Mouse (Mus musculus) left cerebral cortex, postnatal 36 days (tissue): ENCODE results near the gene Cdcp1. TPM values are rescaled to one million over a fixed set of nuclear protein-coding genes. Genes with fewer than 3 reads are reported as not detected.

ENCODE experiments used
- DNase-seq, 2 experiments: peaks; one replicate each; pipeline ENCODE4 v3.0.0; 2021 to 2022; ENCODE audit warnings: low spot score in 2 of 2, mixed read lengths in 1 of 2
- intact Hi-C: fragments of 180-260 bp; cut with DNase I; formaldehyde crosslinking; loops from one replicate; pipeline ENCODE4 v1.15.1; 2025
- total RNA-seq, 2 experiments: library from RNA; stranded (reverse); gene quantifications; 2 replicates each; pipeline ENCODE4 v1.2.3; 2021

Gene Cdcp1
- total RNA-seq, 2 experiments from 2014 or later, result 0.14 to 0.27 TPM

DNA sequence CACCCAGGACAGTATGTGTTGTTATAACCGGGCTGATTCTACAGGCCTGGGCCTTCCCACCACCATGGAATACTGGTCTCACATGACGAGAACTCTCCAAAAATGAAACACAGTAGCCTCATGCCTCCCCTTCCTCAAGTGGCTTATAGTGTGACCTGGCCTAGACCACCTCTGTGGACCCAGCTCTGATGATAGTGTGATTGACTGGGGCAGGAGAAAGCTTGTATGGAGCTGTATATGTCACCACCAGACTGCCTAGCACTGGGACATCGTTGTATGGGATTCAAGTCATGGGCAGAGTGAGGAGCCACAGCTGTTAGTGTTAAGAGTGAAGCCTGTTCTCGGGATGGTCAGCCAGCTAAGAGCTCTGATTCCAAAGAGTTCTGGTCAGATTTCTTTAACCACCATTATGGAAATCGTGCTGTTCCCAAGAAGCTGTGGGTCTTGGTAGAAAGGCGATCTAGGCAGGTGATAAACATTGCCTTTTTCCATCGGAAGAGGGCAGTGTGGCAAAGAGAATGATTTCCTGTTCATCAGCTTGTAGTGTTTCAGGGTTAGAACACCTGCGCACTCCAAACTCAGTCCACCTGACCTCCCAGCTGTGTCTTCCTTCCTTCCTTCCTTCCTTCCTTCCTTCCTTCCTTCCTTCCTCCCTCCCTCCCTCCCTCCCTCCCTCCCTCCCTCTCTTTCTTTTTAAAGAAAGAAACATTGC is 57.6 kb downstream of the Cdcp1 start:
- DNase-seq, result no peak
- intact Hi-C loops, result loop anchor here (1.0 to 10.0 kb wide), 3 partner anchors 95 to 367 kb away; partner anchors contain the start of gene Sacm1l

DNA sequence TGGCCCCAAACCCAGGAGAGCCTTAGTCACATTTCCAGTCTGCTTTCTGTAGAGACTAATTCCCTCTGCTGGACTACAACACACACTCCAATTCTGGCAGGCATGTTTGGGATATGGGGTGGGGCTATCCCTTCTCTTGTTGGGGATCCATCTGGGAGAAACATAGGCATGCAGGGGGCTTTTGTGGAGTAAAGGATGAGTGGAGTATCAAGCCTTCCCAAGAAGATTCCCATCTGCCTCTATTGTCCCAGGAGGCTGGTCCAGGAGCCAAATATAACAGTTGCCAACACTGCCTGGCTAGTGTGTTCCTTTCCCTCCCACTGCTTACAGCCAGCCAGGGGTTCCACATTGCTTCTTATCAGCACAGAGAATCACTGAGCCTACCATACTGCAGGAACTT is 58.1 kb downstream of the Cdcp1 start:
- intact Hi-C loops, result loop anchor here (1.0 to 10.0 kb wide), 3 partner anchors 96 to 367 kb away; partner anchors contain the start of gene Sacm1l
- DNase-seq, result no peak

DNA sequence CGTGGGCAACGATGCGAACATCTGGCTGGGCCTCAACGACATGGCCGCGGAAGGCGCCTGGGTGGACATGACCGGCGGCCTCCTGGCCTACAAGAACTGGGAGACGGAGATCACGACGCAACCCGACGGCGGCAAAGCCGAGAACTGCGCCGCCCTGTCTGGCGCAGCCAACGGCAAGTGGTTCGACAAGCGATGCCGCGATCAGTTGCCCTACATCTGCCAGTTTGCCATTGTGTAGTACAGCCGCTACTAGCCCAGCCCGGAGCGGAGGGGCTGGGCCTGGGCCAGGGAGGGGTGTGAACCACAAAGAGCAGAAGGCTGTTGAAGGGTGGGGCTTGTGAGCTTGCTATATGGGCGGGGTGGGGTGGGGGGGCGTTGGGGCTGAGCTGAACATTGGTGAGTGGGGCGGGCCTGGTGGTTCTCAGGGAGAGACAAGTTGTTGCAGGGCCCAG is 58.9 kb downstream of the Cdcp1 start:
- intact Hi-C loops, result loop anchor here (10.0 kb wide), 2 partner anchors 188 to 368 kb away; partner anchors contain the start of gene Sacm1l
- DNase-seq, result peak in 1 of 2 experiments; percentile 17

DNA sequence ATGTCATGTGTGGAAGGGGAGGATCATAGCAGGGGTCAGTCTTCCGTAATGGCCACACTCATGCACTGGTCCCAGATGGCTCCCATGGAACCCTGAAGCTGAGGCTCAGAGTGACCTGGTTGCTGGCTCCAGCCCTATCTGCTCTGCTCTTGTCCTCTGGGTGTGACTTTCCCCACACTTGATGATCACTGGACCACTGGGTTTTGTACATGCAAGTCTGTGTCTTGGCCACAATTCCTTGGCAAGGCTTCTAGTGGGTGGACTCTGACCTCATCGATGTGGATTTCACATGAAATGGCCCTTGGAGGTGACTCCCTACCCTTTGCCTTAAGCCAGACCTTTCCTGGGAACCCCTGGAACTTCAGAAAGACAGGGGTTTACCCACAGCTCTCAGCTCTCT is 62.7 kb downstream of the Cdcp1 start:
- intact Hi-C loops, result loop anchor here (10.0 kb wide), 2 partner anchors 192 to 372 kb away; partner anchors contain the start of gene Sacm1l
- DNase-seq, result no peak

DNA sequence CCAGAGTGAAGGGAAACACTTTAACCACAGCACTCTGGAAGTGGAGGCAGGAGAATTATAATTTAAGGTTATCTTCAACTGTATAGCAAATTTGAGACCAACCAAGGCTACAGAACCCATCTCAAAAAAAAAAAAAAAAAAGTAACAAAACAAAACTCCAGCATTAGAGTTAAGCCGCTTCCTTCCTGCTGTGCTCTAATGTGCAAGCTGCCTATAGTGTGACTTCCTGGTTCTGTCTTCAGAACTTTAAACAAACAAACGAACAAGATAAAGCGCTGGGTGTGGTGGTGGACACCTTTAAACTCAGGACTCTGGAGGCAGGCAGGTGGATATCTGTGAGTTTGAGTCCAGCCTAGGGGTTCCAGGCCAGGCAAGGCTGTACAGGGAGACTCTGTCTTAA is 63.8 kb downstream of the Cdcp1 start:
- DNase-seq, result no peak
- intact Hi-C loops, result loop anchor here (10.0 kb wide), 2 partner anchors 193 to 373 kb away; partner anchors contain the start of gene Sacm1l

DNA sequence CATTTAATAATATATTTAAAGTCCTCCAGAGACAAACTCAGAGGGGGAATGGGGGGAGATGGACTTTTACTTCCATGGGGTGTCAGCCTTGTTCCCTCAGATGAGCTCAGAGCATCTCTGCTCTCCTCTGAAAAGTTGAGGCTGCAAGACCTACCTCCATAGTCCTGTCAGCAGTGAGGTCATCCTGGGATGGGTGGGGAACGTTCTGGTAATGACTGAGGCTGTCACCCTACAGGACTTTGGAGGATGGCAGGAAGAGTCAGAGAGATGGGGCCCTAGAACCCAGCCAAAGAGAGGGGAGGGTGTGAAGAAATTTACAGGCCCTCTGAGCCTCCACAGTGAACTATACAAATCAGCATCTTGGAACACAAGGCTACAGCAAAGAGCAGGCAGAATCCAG is 64.3 kb downstream of the Cdcp1 start:
- intact Hi-C loops, result loop anchor here (10.0 kb wide), 2 partner anchors 193 to 373 kb away; partner anchors contain the start of gene Sacm1l
- DNase-seq, result no peak

DNA sequence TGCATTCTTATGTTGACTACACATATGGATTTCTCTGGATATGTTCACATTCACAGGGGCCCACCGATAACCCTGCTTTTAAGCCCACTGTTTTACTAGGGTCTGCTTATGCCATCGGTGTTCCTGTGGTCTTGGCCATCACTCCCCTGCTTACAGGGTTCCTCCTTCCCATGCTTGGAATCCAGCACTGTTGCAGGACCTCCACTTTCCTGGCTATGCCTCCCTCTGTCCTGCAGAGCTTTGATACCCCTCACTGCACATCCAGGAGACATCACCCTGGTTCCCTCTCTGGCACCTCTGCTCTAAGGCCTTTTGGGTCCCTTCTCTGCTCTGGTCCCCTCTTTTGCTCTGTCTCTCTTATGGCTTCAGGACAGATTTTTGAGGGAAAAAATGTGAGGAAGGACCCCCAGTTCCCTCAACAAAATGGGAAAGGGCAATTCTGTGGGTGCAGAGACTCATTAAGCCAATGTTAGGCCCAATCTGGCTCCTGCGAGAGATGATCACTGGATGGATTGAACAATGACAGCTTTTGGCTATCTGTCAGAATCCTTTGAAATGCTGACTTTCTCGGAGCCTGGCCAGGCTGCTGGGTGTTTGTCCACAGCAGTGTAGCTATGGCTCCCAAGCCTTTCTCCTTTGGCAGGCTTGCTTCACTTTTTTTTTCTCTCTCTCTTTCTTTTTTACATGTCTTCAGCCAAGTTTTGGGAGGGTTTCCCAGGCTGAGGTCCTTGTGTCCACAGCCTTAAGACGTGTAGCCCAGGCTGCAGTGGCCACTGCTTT is 65.4 kb downstream of the Cdcp1 start, which contains the start of gene Clec3b:
Gene Clec3b, plus strand, starts transcription at position 706 of the 780 bp plus-strand sequence.
- DNase-seq, result no peak
- intact Hi-C loops, result loop anchor here (10.0 kb wide), 2 partner anchors 194 to 374 kb away; partner anchors contain the start of gene Sacm1l

DNA sequence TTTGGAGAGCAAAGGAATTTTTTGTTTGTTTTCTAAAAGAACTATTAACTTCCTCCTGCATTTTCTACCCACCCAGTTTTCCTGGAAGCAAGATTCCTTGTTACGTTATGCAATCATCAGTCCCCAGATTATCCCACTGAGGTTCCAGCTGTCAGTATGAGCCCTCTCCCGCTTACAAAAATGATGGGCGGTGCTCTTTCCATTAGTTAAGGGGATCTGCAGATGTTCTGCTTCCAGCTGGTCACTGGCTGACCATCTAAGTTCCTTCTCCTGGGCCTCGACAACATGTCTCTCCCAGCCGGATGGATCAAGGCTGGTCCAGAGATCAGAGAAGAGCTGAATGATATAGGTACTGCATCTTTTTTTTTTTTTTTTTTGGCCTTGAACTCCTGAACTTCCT is 67.4 kb downstream of the Cdcp1 start:
- intact Hi-C loops, result no loop called here
- no peak for DNase-seq

DNA sequence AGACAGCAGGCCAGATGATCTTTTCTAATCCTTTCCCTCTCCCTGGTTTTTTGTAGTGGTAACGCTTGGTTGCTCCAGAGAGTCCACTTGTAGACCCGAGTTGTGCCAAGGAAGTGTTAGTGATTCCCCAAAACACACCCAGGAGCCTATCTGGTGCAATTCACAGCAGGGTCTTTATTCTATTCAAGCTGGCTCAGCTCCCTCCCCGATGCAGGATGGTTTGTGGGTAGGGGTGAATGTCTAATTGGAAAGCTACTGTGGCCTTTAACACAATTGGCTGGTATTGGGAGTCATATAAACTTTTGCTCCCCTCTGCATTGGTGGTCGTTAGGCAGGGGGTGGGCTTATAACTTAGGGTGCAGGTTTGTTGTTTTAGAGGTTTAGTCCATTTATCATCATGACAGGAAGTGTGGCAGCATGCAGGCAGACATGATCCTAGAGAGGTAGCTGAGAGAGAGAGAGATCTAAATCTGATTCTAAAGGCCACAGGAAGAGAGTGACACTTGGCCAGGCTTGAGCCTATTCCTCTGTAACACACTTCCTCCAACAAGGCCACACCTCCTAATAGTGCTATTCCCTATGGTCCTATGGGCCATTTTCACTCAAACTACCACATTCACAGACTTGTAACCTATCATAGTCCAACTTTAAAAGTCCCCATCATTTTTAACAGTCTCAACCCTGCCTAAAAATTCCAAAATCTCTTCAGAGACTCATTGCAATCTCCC is 75.8 kb downstream of the Cdcp1 start:
- intact Hi-C loops, result no loop called here
- no peak for DNase-seq

DNA sequence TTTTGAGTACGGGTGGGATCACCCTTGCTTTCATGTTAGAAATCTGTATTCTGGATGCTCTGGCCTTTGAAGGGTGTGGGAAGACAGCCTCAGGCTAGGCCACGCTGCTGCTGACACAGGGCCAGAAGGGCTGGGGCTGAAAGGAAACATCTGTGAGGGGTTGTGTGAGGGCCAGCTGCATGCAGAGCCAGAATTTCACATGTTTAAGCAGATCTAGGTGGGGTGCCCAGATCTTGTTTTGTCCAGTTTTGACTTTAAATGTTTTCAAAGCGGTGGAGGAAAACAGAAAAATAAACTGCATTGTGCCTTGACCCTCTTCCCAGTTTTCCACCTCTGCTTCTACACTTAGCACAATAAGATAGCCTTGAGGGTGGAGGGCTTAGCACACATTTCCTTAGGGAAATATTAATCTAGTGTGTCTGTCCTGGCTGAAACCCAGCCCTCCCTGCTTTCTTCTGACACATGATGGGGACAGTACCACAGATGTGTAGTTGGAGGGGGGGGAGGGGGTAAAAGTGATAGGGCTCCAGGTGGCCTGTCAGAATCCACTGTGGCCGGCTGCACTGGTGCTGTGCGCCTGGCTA is 76.9 kb downstream of the Cdcp1 start:
- intact Hi-C loops, result no loop called here

DNA sequence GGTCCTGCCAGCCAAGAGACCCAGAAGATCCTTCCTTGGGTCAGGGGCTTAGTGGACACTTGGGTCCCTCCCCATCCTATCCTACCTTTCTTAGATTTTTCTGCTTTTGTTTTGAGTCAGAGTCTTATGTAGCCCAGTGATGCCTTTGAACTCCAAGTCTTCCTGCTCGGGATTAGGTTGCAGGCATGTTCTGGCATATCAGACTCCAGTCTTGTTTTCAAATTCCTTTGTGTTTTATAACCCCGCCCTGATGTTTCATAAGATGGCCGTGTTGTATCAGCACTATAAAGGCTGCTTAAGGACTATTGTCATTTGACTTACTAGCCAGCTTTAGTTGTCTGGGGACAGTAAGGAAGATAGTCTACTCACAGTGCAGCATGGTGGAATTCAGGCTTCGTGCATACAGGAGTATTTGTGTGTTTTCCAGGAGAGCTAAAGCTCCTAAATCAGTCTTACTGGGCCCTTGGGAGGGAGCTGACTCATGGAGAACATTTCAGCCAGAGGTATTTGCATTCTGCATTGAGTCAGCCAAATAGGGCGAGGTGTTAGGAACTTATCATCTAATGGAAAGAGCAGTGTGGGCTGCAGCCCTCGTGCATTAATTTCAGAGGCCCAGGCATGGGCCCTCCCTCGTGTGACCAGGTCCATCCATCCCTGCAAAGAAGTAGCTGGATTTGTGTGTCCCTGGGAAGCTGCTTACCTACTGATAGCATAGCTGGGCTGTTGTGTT is 78.7 kb downstream of the Cdcp1 start:
- no peak for DNase-seq

More for the DNA sequence above, 76.9 kb downstream of the Cdcp1 start:
- no peak for DNase-seq

DNA sequence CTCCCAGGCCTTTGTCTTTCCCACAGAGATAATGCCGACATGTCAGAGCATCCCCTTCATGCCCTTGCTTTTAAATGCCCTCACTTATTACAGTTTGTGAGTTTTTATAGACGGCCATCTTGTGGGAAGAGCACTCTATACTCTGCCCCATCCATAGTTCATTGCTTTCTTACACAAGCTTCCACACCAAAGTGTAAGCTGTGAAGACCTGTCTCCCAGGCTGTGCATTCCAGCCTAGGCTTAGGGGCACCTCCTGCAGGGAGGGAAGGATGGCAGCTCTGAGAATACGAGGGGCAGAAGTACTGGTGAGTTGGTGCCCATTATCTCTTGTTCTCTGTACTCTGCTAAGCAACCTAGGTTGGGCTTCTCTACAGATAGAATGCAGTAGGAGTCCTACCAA is 82.8 kb downstream of the Cdcp1 start:
- no peak for DNase-seq
- intact Hi-C loops, result no loop called here

More for the DNA sequence above, 78.7 kb downstream of the Cdcp1 start:
- intact Hi-C loops, result no loop called here

DNA sequence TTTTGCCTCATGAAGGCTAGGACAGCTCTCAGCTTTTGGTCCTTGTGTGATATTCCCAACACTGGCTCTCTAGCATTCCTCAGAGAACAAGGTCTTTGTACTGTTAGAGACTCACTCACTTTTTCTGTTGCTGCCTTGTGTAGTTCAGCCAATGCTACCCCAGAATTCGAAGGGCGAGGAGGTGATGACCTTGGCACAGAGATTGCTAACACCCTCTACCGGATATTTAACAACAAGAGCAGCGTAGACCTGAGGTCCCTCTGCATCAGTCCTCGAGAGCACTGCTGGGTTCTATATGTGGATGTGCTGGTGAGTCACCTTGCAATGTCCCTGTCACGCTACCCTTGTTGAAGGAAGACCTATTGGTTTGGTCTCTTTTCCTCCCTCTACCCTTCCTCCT is 88.2 kb downstream of the Cdcp1 start:
- intact Hi-C loops, result no loop called here
- DNase-seq, result no peak

DNA sequence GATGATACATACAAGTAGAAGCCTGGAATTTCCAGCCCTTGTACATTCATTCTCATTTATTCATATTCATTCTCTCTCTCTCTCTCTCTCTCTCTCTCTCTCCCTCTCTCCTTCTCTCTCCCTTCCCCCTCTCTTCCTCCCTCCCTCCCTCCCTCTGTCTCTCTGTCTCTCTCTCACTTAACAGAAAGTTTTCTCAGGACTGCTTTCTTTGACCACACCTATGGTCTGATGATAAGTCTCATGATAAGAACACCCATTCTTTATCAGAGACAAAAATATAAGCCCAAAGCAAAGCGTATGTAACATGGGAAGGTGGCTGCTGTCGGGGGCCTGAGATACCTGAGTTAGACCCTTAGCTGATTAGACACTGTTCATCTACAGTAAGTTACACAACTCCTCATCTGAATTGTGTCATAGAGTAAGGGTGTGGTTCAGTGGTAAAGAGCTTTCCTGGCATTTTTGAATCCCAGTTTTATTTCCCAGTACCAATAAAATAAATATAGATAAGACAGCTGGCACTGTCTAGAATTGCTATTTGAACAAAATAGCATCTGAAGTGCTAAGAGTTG is 91.3 kb downstream of the Cdcp1 start:
- no peak for DNase-seq
- intact Hi-C loops, result no loop called here

DNA sequence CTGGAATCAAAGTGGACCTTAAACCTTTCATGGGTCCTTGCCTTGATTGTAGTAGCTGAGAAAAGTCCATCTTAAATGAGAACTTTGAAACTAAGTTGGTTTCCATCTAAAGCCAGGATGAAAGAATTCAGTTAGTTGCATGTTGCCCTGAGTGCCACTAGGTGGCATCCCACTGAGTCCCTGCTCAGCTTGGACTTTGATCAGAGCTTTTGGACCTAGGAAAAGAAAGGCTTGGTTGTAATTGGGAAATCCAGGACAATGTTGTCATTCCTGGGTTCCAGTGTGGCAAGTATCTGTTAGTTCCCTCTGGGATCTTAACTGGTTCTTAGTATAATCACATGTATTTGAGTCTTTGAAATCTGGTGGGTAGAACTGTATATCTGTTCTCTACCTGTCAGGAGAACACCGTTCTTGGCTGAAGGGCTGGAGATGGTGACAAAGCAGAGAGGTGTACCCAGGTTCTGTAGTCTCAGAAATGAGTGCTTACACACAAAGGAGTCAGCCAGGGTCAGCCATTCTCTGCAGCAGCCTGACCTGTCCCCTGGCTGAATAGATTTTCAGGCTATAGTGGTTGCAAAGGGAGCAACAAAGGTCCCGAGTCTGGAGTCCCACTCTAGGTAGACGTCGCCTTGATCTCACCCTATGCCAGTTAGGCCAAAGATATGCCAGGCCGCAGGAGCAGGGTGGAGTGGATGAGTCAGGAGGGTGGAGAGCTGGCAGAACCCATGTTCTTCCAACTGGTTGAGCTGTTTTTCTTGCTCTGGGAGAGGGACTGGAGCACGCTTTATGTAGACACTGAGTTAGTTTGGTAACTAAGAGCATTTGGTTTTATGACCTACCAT is 92.0 kb downstream of the Cdcp1 start:
- DNase-seq, result no peak
- intact Hi-C loops, result no loop called here

DNA sequence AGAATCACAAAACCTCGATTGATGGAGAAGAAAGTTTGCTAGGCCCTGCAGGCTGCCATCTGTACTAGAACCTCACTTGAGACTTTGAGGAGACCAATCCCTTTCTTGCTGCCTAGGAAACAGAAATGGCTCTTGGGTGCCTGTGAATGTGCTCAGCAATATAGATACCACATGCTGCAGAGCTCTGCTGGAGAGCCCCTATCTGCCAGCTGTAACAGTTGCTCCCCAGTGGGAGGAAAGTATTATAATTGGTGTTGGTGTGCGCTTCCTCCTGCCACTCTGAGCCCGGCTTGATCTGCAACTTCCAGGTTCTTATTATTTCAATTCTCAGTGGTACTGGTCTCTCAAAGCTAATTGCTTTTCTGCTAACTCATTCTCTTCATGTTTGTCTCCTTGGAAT is 92.8 kb downstream of the Cdcp1 start:
- intact Hi-C loops, result no loop called here
- DNase-seq, result no peak
